Mouse (Mus musculus) heart, embryonic 13.5 days (tissue): ENCODE results near the gene 1700016H13Rik. TPM values are rescaled to one million over a fixed set of nuclear protein-coding genes. Genes with fewer than 3 reads are reported as not detected.

Experiments used
- ATAC-seq: fragments of 200-750 bp; cut with Nextera tagmentation; 2 replicates; pipeline ENCODE4 v1.8.0; 2017; ENCODE audit warnings: moderate TSS enrichment; ENCODE audit not compliant: insufficient number of reproducible peaks, low FRiP score, low TSS enrichment; ENCODE audit errors: extremely low read depth
- H3K27ac ChIP-seq: fragments of 300-500 bp; sonication (generic); replicated peaks from 2 replicates; pipeline ENCODE4 v1.5.1; 2015; ENCODE audit warnings: moderate library complexity, mild to moderate bottlenecking, inconsistent platforms
- H3K27me3 ChIP-seq: fragments of 300-500 bp; sonication (generic); replicated peaks from 2 replicates; pipeline ENCODE4 v1.6.1; 2015; ENCODE audit warnings: mild to moderate bottlenecking, inconsistent platforms
- H3K36me3 ChIP-seq: fragments of 300-500 bp; sonication (generic); 2 replicates; pipeline ENCODE4 v1.6.1; 2015; ENCODE audit warnings: mild to moderate bottlenecking, inconsistent platforms
- H3K4me1 ChIP-seq: fragments of 300-500 bp; sonication (generic); 2 replicates; pipeline ENCODE4 v1.6.1; 2015; ENCODE audit warnings: inconsistent platforms
- H3K4me2 ChIP-seq: fragments of 300-500 bp; sonication (generic); 2 replicates; pipeline ENCODE4 v1.6.1; 2015; ENCODE audit warnings: inconsistent platforms, mild to moderate bottlenecking, moderate library complexity
- H3K4me3 ChIP-seq: fragments of 300-500 bp; sonication (generic); 2 replicates; pipeline ENCODE4 v1.5.1; 2015; ENCODE audit warnings: moderate library complexity, mild to moderate bottlenecking, inconsistent platforms
- H3K9ac ChIP-seq: fragments of 300-500 bp; sonication (generic); 2 replicates; pipeline ENCODE4 v1.6.1; 2015; ENCODE audit warnings: inconsistent platforms, mild to moderate bottlenecking, moderate library complexity
- H3K9me3 ChIP-seq: fragments of 300-500 bp; sonication (generic); 2 replicates; pipeline ENCODE4 v1.6.1; 2016; ENCODE audit warnings: inconsistent platforms
- WGBS: fragments of 180-500 bp; shearing (Covaris S2); methylation state at CpG from one replicate; pipeline ENCODE4 v1.1.7; 2015; ENCODE audit warnings: mixed read lengths; 5-methylcytosine and 5-hydroxymethylcytosine counted together
- polyA plus RNA-seq: library from polyadenylated mRNA; unstranded; fragments of >200 nt; fragmentation: Nextera tagmentation; extraction: Ambion mirVana; gene quantifications from 2 replicates; pipeline ENCODE4 v1.2.1, GENCODE M21; 2015

Gene 1700016H13Rik
- polyA plus RNA-seq, 1 experiment from 2014 or later = 0.20 TPM

- Histone ChIP-seq H3K27ac (0 out of 2 replicates have a peak within 1 kb of the TSS, but pooled peaks have one; percentile 24), H3K36me3 (no peaks in the 10 kb centered on the region), H3K4me2 (peak within 1 kb of the TSS; percentile 100), H3K27me3 (peaks cover 27% of the 10 kb centered on the region), H3K4me1 (peaks cover 15% of the 10 kb centered on the region), H3K9ac (peak within 1 kb of the TSS; percentile 81), H3K4me3 (peak within 1 kb of the TSS; percentile 73), H3K9me3 (no peaks in the 10 kb centered on the region)
- peak; percentile 94 for ATAC-seq
- WGBS = 3% methylated on average over 50 of the region's 50 CpGs
These were observed 36.1 kb upstream of the 1700016H13Rik start, which contains the start of gene Aff1 for GRCm38 (mm10) chr5:103691624-103692530. Gene Aff1 (plus strand): TSS chr5:103692374.

- Histone ChIP-seq H3K27me3 (peaks cover 27% of the 10 kb centered on the region), H3K9ac (no peak overlapping the region), H3K9me3 (no peaks in the 10 kb centered on the region), H3K4me1 (peaks cover 15% of the 10 kb centered on the region), H3K27ac (no peak overlapping the region), H3K4me3 (peak overlapping the region; percentile 73), H3K4me2 (peak overlapping the region; percentile 100), H3K36me3 (no peaks in the 10 kb centered on the region)
- ATAC-seq = no peak
These were observed 35.4 kb upstream of the 1700016H13Rik start for GRCm38 (mm10) chr5:103691171-103691570.

GRCm38 (mm10) chr5:103690190-103690589, 34.4 kb upstream of the 1700016H13Rik start:
- Histone ChIP-seq H3K9me3 (no peaks in the 10 kb centered on the region), H3K36me3 (no peaks in the 10 kb centered on the region), H3K27ac (no peak overlapping the region), H3K4me2 (no peak overlapping the region), H3K4me3 (no peak overlapping the region), H3K4me1 (peaks cover 15% of the 10 kb centered on the region), H3K9ac (no peak overlapping the region), H3K27me3 (peaks cover 27% of the 10 kb centered on the region)
- ATAC-seq = no peak
- WGBS = 82% methylated on average over 8 of the region's 8 CpGs

- Histone ChIP-seq H3K4me3 (no peak overlapping the region), H3K36me3 (no peaks in the 10 kb centered on the region), H3K27ac (no peak overlapping the region), H3K9ac (no peak overlapping the region), H3K4me2 (no peak overlapping the region), H3K4me1 (peaks cover 15% of the 10 kb centered on the region), H3K27me3 (peaks cover 23% of the 10 kb centered on the region), H3K9me3 (no peaks in the 10 kb centered on the region)
- ATAC-seq = no peak
- 36% methylated on average over 5 of the region's 5 CpGs for WGBS
These were observed 33.8 kb upstream of the 1700016H13Rik start for GRCm38 (mm10) chr5:103689645-103690044.

- peaks cover 3% of the 10 kb centered on the region for H3K27me3 ChIP-seq
- H3K4me1 ChIP-seq = no peaks in the 10 kb centered on the region
- no peak for ATAC-seq
- H3K4me2 ChIP-seq = no peak overlapping the region
- H3K27ac ChIP-seq = no peak overlapping the region
- no peaks in the 10 kb centered on the region for H3K36me3 ChIP-seq
- WGBS = 71% methylated on average over 3 of the region's 3 CpGs
- H3K9me3 ChIP-seq = no peaks in the 10 kb centered on the region
- H3K9ac ChIP-seq = no peak overlapping the region
- H3K4me3 ChIP-seq = no peak overlapping the region
These were observed 26.0 kb upstream of the 1700016H13Rik start for GRCm38 (mm10) chr5:103681824-103682223.

- H3K27ac ChIP-seq = no peak overlapping the region
- H3K4me3 ChIP-seq = no peak overlapping the region
- H3K4me2 ChIP-seq = no peak overlapping the region
- peaks cover 3% of the 10 kb centered on the region for H3K27me3 ChIP-seq
- H3K9me3 ChIP-seq = no peaks in the 10 kb centered on the region
- H3K9ac ChIP-seq = no peak overlapping the region
- H3K4me1 ChIP-seq = no peaks in the 10 kb centered on the region
- no peaks in the 10 kb centered on the region for H3K36me3 ChIP-seq
- no peak for ATAC-seq
- WGBS = 35% methylated on average over 4 of the region's 4 CpGs
These were observed 24.6 kb upstream of the 1700016H13Rik start for GRCm38 (mm10) chr5:103680381-103680780.

- no peak overlapping the region for H3K4me2 ChIP-seq
- no peak overlapping the region for H3K27ac ChIP-seq
- no peak overlapping the region for H3K9ac ChIP-seq
- H3K36me3 ChIP-seq = no peaks in the 10 kb centered on the region
- H3K27me3 ChIP-seq = peaks cover 3% of the 10 kb centered on the region
- no peak for ATAC-seq
- H3K4me3 ChIP-seq = no peak overlapping the region
- 81% methylated on average over 5 of the region's 5 CpGs for WGBS
- no peaks in the 10 kb centered on the region for H3K4me1 ChIP-seq
- no peaks in the 10 kb centered on the region for H3K9me3 ChIP-seq
These were observed 23.2 kb upstream of the 1700016H13Rik start for GRCm38 (mm10) chr5:103678974-103679373.

GRCm38 (mm10) chr5:103677894-103678293, 22.1 kb upstream of the 1700016H13Rik start:
- no peak overlapping the region for H3K27ac ChIP-seq
- no peak overlapping the region for H3K4me2 ChIP-seq
- no peaks in the 10 kb centered on the region for H3K4me1 ChIP-seq
- WGBS = 69% methylated on average over 6 of the region's 6 CpGs
- H3K36me3 ChIP-seq = no peaks in the 10 kb centered on the region
- H3K4me3 ChIP-seq = no peak overlapping the region
- H3K9ac ChIP-seq = no peak overlapping the region
- H3K27me3 ChIP-seq = no peaks in the 10 kb centered on the region
- ATAC-seq = no peak
- no peaks in the 10 kb centered on the region for H3K9me3 ChIP-seq

GRCm38 (mm10) chr5:103676289-103676881, 20.6 kb upstream of the 1700016H13Rik start:
- Histone ChIP-seq H3K27ac (no peak overlapping the region), H3K4me3 (no peak overlapping the region), H3K4me1 (peaks cover 3% of the 10 kb centered on the region; the same call in 1 of the 2 replicates), H3K36me3 (no peaks in the 10 kb centered on the region), H3K9ac (no peak overlapping the region), H3K4me2 (no peak overlapping the region), H3K9me3 (no peaks in the 10 kb centered on the region), H3K27me3 (no peaks in the 10 kb centered on the region)
- 81% methylated on average over 6 of the region's 6 CpGs for WGBS
- ATAC-seq = no peak

- Histone ChIP-seq H3K36me3 (no peaks in the 10 kb centered on the region), H3K4me3 (no peak overlapping the region), H3K9ac (no peak overlapping the region), H3K4me2 (no peak overlapping the region), H3K27me3 (no peaks in the 10 kb centered on the region), H3K9me3 (no peaks in the 10 kb centered on the region), H3K4me1 (peaks cover 7% of the 10 kb centered on the region; the same call in 1 of the 2 replicates), H3K27ac (no peak overlapping the region)
- WGBS = 64% methylated on average over 6 of the region's 6 CpGs
- ATAC-seq = no peak
These were observed 18.7 kb upstream of the 1700016H13Rik start for GRCm38 (mm10) chr5:103674482-103674881.

GRCm38 (mm10) chr5:103673611-103674010, 17.8 kb upstream of the 1700016H13Rik start:
- Histone ChIP-seq H3K9me3 (no peaks in the 10 kb centered on the region), H3K4me1 (peaks cover 7% of the 10 kb centered on the region; the same call in 1 of the 2 replicates), H3K27me3 (no peaks in the 10 kb centered on the region), H3K4me3 (no peak overlapping the region), H3K36me3 (no peaks in the 10 kb centered on the region), H3K4me2 (no peak overlapping the region), H3K27ac (no peak overlapping the region), H3K9ac (no peak overlapping the region)
- no peak for ATAC-seq
- WGBS = 74% methylated on average over 4 of the region's 4 CpGs
